In genomic region chr12:73325617-73326016, GRCm38 (mm10) we compare ENCODE assay signal across 12 mouse cellular contexts. TPM values are rescaled to one million over a fixed set of nuclear protein-coding genes. Genes with fewer than 3 reads are reported as not detected.
DNase-seq lines count a peak whose midpoint lies in the region; ATAC-seq and TF ChIP-seq lines count a peak whose summit lies in the region.
"Had no signal": no experiment of that assay in that cellular context is flagged by ENCODE, and none has a peak within 500 bp of the region (broad histone marks: within the 10 kb centered on the region; RNA-seq: fewer than 3 reads in every experiment).

No protein-coding gene starts in this region.

- TF ChIP-seq POLR2A in thymus, adult 2 months (IDR thresholded peaks at IDR 0.05; ENCODE audit: control insufficient read depth, extremely low read depth, insufficient read depth, low read length, poor library complexity), result no peak

- DNase-seq in thymus, adult 2 months, result peak; percentile 30
- no peak for DNase-seq in thymus, postnatal 10 days (ENCODE audit: low spot score in 2 of 2)
- DNase-seq in brain, adult 2 months (ENCODE audit: low read depth, low spot score), result peak; percentile 27
- peak; percentile 24 for DNase-seq in thymus, postnatal 25 days
- no peak for DNase-seq in T-cell, adult 2 months (ENCODE audit: low spot score)

- no peaks in the 10 kb centered on the region for H3K27me3 ChIP-seq in thymus, adult 2 months (ENCODE audit: control insufficient read depth, insufficient read depth, low read length)
- H3K27me3 ChIP-seq in heart, embryonic 12.5 days (replicated peaks), result no peaks in the 10 kb centered on the region
- no peaks in the 10 kb centered on the region for H3K27me3 ChIP-seq in hindbrain, embryonic 16.5 days (replicated peaks; ENCODE audit: control insufficient read depth, insufficient read depth, low read length)
- H3K27me3 ChIP-seq: forebrain, embryonic 12.5 days; kidney, embryonic 15.5 days; neural tube, embryonic 13.5 days; stomach, embryonic 15.5 days had no signal

- no peaks in the 10 kb centered on the region for H3K9me3 ChIP-seq in heart, embryonic 12.5 days (replicated peaks)
- no peaks in the 10 kb centered on the region for H3K9me3 ChIP-seq in hindbrain, embryonic 16.5 days (ENCODE audit: control insufficient read depth, low read length)
- H3K9me3 ChIP-seq: forebrain, embryonic 12.5 days; kidney, embryonic 15.5 days; neural tube, embryonic 13.5 days; stomach, embryonic 15.5 days had no signal

- no peak overlapping the region for H3K27ac ChIP-seq in thymus, adult 2 months (ENCODE audit: control insufficient read depth, insufficient read depth, low read length)
- H3K27ac ChIP-seq in heart, embryonic 12.5 days (ENCODE audit: poor library complexity, severe bottlenecking), result peak overlapping the region; percentile 72
- no peak overlapping the region for H3K27ac ChIP-seq in hindbrain, embryonic 16.5 days (ENCODE audit: low read depth, low read length)
- H3K27ac ChIP-seq: forebrain, embryonic 12.5 days; kidney, embryonic 15.5 days; neural tube, embryonic 13.5 days; stomach, embryonic 15.5 days had no signal

- H3K36me3 ChIP-seq in thymus, adult 2 months (ENCODE audit: control insufficient read depth, insufficient read depth, low read length), result no peaks in the 10 kb centered on the region
- no peaks in the 10 kb centered on the region for H3K36me3 ChIP-seq in heart, embryonic 12.5 days
- H3K36me3 ChIP-seq in hindbrain, embryonic 16.5 days (ENCODE audit: control insufficient read depth, insufficient read depth, low read length), result peaks cover 2% of the 10 kb centered on the region; the same call in 1 of the 2 replicates
- H3K36me3 ChIP-seq: forebrain, embryonic 12.5 days; kidney, embryonic 15.5 days; neural tube, embryonic 13.5 days; stomach, embryonic 15.5 days had no signal

- no peak for TF ChIP-seq CTCF in thymus, adult 2 months (IDR thresholded peaks at IDR 0.05; ENCODE audit: borderline replicate concordance, control insufficient read depth, extremely low read depth, insufficient read depth, low read length, poor library complexity)

- H3K4me2 ChIP-seq in heart, embryonic 12.5 days, result no peak overlapping the region
- no peak overlapping the region for H3K4me2 ChIP-seq in hindbrain, embryonic 16.5 days (ENCODE audit: low read length)
- H3K4me2 ChIP-seq: forebrain, embryonic 12.5 days; kidney, embryonic 15.5 days; neural tube, embryonic 13.5 days; stomach, embryonic 15.5 days had no signal

- peaks cover 4% of the 10 kb centered on the region; the same call in 1 of the 2 replicates for H3K4me1 ChIP-seq in thymus, adult 2 months (replicated peaks; ENCODE audit: control insufficient read depth, insufficient read depth, low read length)
- H3K4me1 ChIP-seq in heart, embryonic 12.5 days (replicated peaks), result peaks cover 17% of the 10 kb centered on the region
- H3K4me1 ChIP-seq in hindbrain, embryonic 16.5 days (ENCODE audit: control insufficient read depth, insufficient read depth, low read depth, low read length), result no peaks in the 10 kb centered on the region
- H3K4me1 ChIP-seq: stomach, embryonic 15.5 days had no signal

- H3K9ac ChIP-seq in heart, embryonic 12.5 days, result no peak overlapping the region
- H3K9ac ChIP-seq in hindbrain, embryonic 16.5 days (ENCODE audit: low read depth, low read length), result no peak overlapping the region
- H3K9ac ChIP-seq: forebrain, embryonic 12.5 days; kidney, embryonic 15.5 days; neural tube, embryonic 13.5 days; stomach, embryonic 15.5 days had no signal

- 46% methylated on average over 4 of the region's 4 CpGs for WGBS in thymus, adult 2 months
- WGBS in heart, embryonic 12.5 days, result 12% methylated on average over 4 of the region's 4 CpGs
- 36% methylated on average over 4 of the region's 4 CpGs for WGBS in hindbrain, embryonic 16.5 days

- ATAC-seq in heart, embryonic 12.5 days (ENCODE audit: insufficient number of reproducible peaks, low FRiP score), result 0 out of 2 replicates have a peak, but pooled peaks have one; percentile 18
- ATAC-seq in monocyte, adult 5-6 weeks (replicated peaks; ENCODE audit: insufficient number of reproducible peaks, low FRiP score, low TSS enrichment, poor library complexity, severe bottlenecking), result no peak
- ATAC-seq in hindbrain, embryonic 16.5 days, result no peak

- H3K4me3 ChIP-seq in thymus, adult 2 months (ENCODE audit: control insufficient read depth, insufficient read depth, low read length), result no peak overlapping the region
- no peak overlapping the region for H3K4me3 ChIP-seq in heart, embryonic 12.5 days
- H3K4me3 ChIP-seq in hindbrain, embryonic 16.5 days (ENCODE audit: low read length), result no peak overlapping the region
- H3K4me3 ChIP-seq: forebrain, embryonic 12.5 days; kidney, embryonic 15.5 days; neural tube, embryonic 13.5 days; stomach, embryonic 15.5 days had no signal

RNA-seq across cellular contexts. Expression of gene Slc38a6, which starts 39.0 kb away (rescaled TPM):
- 32.7 and 38.1 TPM in 2 replicates for polyA plus RNA-seq in thymus, adult 2 months (2012; rRNA removed)
- polyA plus RNA-seq in heart, embryonic 12.5 days (2016; fragmentation: Nextera tagmentation; extraction: Ambion mirVana), result 4.5 and 5.5 TPM in 2 replicates
- total RNA-seq in monocyte, adult 5-6 weeks (2017), result 5.0 to 9.7 TPM (median 9.5 TPM) in 3 replicates
- 8.5 and 11.1 TPM in 2 replicates for polyA plus RNA-seq in hindbrain, embryonic 16.5 days (2015; fragmentation: Nextera tagmentation; extraction: Ambion mirVana)

RNA-seq across cellular contexts. Expression of gene Trmt5, which starts 39.1 kb away (rescaled TPM):
- polyA plus RNA-seq in thymus, adult 2 months (2012; rRNA removed), result 5.7 and 6.5 TPM in 2 replicates
- polyA plus RNA-seq in heart, embryonic 12.5 days (2016; fragmentation: Nextera tagmentation; extraction: Ambion mirVana), result 13.6 and 14.4 TPM in 2 replicates
- 10.2 to 35.6 TPM (median 14.3 TPM) in 3 replicates for total RNA-seq in monocyte, adult 5-6 weeks (2017)
- 14.1 and 14.9 TPM in 2 replicates for polyA plus RNA-seq in hindbrain, embryonic 16.5 days (2015; fragmentation: Nextera tagmentation; extraction: Ambion mirVana)

Comparison
In these comparisons a context has a peak if more than half of its experiments do, and no peak if none do; other contexts are left out.
1. DNase-seq: peak in thymus, adult 2 months (single experiment), brain, adult 2 months (single experiment) and thymus, postnatal 25 days (single experiment); none in thymus, postnatal 10 days (0 of 2) and T-cell, adult 2 months (single experiment).